Mouse (Mus musculus) C2C12 (cell line): Measurements from ENCODE around the gene Slc24a3.

Experiments
- CEBPB ChIP-seq: IDR thresholded peaks from one replicate; pipeline ENCODE4 v1.6.1; 2011; ENCODE audit warnings: low read depth, mild to moderate bottlenecking, control low read depth, moderate library complexity
- CTCF ChIP-seq: IDR thresholded peaks from one replicate; pipeline ENCODE4 v1.5.1; 2011; ENCODE audit not compliant: control insufficient read depth, insufficient read depth, insufficient read length
- FOSL1 ChIP-seq: IDR thresholded peaks from one replicate; pipeline ENCODE4 v1.8.0; 2011; ENCODE audit warnings: mild to moderate bottlenecking, low read length; ENCODE audit not compliant: poor library complexity, insufficient read depth, severe bottlenecking
- MAX ChIP-seq: IDR thresholded peaks from one replicate; pipeline ENCODE4 v1.6.1; 2011; ENCODE audit warnings: mild to moderate bottlenecking, control low read depth
- MYOD1 ChIP-seq: IDR thresholded peaks from one replicate; pipeline ENCODE4 v1.6.1; 2011; ENCODE audit warnings: low read depth; ENCODE audit not compliant: control insufficient read depth, insufficient read length
- MYOG ChIP-seq: IDR thresholded peaks from one replicate; pipeline ENCODE4 v1.6.1; 2011; ENCODE audit not compliant: control insufficient read depth, insufficient read length; ENCODE audit errors: extremely low read depth
- USF1 ChIP-seq: IDR thresholded peaks from one replicate; pipeline ENCODE4 v1.6.1; 2011; ENCODE audit warnings: low read depth, mild to moderate bottlenecking, control low read depth, moderate library complexity

GRCm38 (mm10) chr2:145610796-145611705 is 443.5 kb downstream of the Slc24a3 start:
- TF ChIP-seq CTCF, result peak; percentile 75
- no peak for TF ChIP-seq FOSL1
- TF ChIP-seq MAX, result no peak
- no peak for TF ChIP-seq MYOD1
- no peak for TF ChIP-seq USF1
- no peak for TF ChIP-seq MYOG
- no peak for TF ChIP-seq CEBPB
